Mouse (Mus musculus): ENCODE data around the gene Tenm4. TPM values are rescaled to one million over a fixed set of nuclear protein-coding genes. Genes with fewer than 3 reads are reported as not detected.

Gene Tenm4
- polyA plus RNA-seq, 1 experiment from 2014 or later = 4.6 TPM

GRCm38 (mm10) chr7:96539248-96540034, 368.4 kb downstream of the Tenm4 start:
- ATAC-seq = no peak
- Histone ChIP-seq H3K9ac (ENCODE audit: low read depth, low read length) (no peak overlapping the region), H3K4me1 (replicated peaks; ENCODE audit: control insufficient read depth, insufficient read depth, low read length) (no peaks in the 10 kb centered on the region), H3K9me3 (ENCODE audit: control insufficient read depth) (no peaks in the 10 kb centered on the region), H3K27me3 (replicated peaks; ENCODE audit: control insufficient read depth, insufficient read depth, low read length) (no peaks in the 10 kb centered on the region), H3K4me3 (ENCODE audit: low read depth, low read length) (no peak overlapping the region), H3K4me2 (replicated peaks; ENCODE audit: low read depth) (no peak overlapping the region), H3K27ac (ENCODE audit: low read depth, low read length) (no peak overlapping the region), H3K36me3 (ENCODE audit: control insufficient read depth, insufficient read depth) (no peaks in the 10 kb centered on the region)
- TF ChIP-seq CTCF (IDR thresholded peaks at IDR 0.05; ENCODE audit: low read depth) = no peak
- 75% methylated on average over 4 of the region's 4 CpGs for WGBS

GRCm38 (mm10) chr7:96540458-96541096, 369.5 kb downstream of the Tenm4 start:
- H3K36me3 ChIP-seq (ENCODE audit: control insufficient read depth, insufficient read depth) = no peaks in the 10 kb centered on the region
- TF ChIP-seq CTCF (IDR thresholded peaks at IDR 0.05; ENCODE audit: low read depth) = no peak
- H3K4me1 ChIP-seq (replicated peaks; ENCODE audit: control insufficient read depth, insufficient read depth, low read length) = no peaks in the 10 kb centered on the region
- H3K4me3 ChIP-seq (ENCODE audit: low read depth, low read length) = no peak overlapping the region
- H3K27me3 ChIP-seq (replicated peaks; ENCODE audit: control insufficient read depth, insufficient read depth, low read length) = no peaks in the 10 kb centered on the region
- H3K9me3 ChIP-seq (ENCODE audit: control insufficient read depth) = no peaks in the 10 kb centered on the region
- no peak for ATAC-seq
- H3K27ac ChIP-seq (ENCODE audit: low read depth, low read length) = no peak overlapping the region
- H3K4me2 ChIP-seq (replicated peaks; ENCODE audit: low read depth) = no peak overlapping the region
- 45% methylated on average over 7 of the region's 7 CpGs for WGBS
- no peak overlapping the region for H3K9ac ChIP-seq (ENCODE audit: low read depth, low read length)

GRCm38 (mm10) chr7:96545979-96546378, 374.9 kb downstream of the Tenm4 start:
- no peak overlapping the region for H3K4me2 ChIP-seq (replicated peaks; ENCODE audit: low read depth)
- no peak for ATAC-seq
- H3K4me3 ChIP-seq (ENCODE audit: low read depth, low read length) = no peak overlapping the region
- no peaks in the 10 kb centered on the region for H3K27me3 ChIP-seq (replicated peaks; ENCODE audit: control insufficient read depth, insufficient read depth, low read length)
- no peaks in the 10 kb centered on the region for H3K4me1 ChIP-seq (replicated peaks; ENCODE audit: control insufficient read depth, insufficient read depth, low read length)
- WGBS = 17% methylated on average over 5 of the region's 5 CpGs
- no peaks in the 10 kb centered on the region for H3K9me3 ChIP-seq (ENCODE audit: control insufficient read depth)
- H3K9ac ChIP-seq (ENCODE audit: low read depth, low read length) = no peak overlapping the region
- TF ChIP-seq CTCF (IDR thresholded peaks at IDR 0.05; ENCODE audit: low read depth) = no peak
- no peaks in the 10 kb centered on the region for H3K36me3 ChIP-seq (ENCODE audit: control insufficient read depth, insufficient read depth)
- no peak overlapping the region for H3K27ac ChIP-seq (ENCODE audit: low read depth, low read length)

- WGBS = 76% methylated on average over 4 of the region's 4 CpGs
- Histone ChIP-seq H3K4me2 (replicated peaks; ENCODE audit: low read depth) (no peak overlapping the region), H3K4me3 (ENCODE audit: low read depth, low read length) (no peak overlapping the region), H3K27me3 (replicated peaks; ENCODE audit: control insufficient read depth, insufficient read depth, low read length) (no peaks in the 10 kb centered on the region), H3K36me3 (ENCODE audit: control insufficient read depth, insufficient read depth) (no peaks in the 10 kb centered on the region), H3K9ac (ENCODE audit: low read depth, low read length) (no peak overlapping the region), H3K9me3 (ENCODE audit: control insufficient read depth) (no peaks in the 10 kb centered on the region), H3K27ac (ENCODE audit: low read depth, low read length) (no peak overlapping the region), H3K4me1 (replicated peaks; ENCODE audit: control insufficient read depth, insufficient read depth, low read length) (no peaks in the 10 kb centered on the region)
- no peak for TF ChIP-seq CTCF (IDR thresholded peaks at IDR 0.05; ENCODE audit: low read depth)
- ATAC-seq = no peak
Measured at GRCm38 (mm10) chr7:96551809-96552208, 380.8 kb downstream of the Tenm4 start.

- TF ChIP-seq CTCF (IDR thresholded peaks at IDR 0.05; ENCODE audit: low read depth) = no peak
- Histone ChIP-seq H3K36me3 (ENCODE audit: control insufficient read depth, insufficient read depth) (no peaks in the 10 kb centered on the region), H3K4me2 (replicated peaks; ENCODE audit: low read depth) (no peak overlapping the region), H3K9ac (ENCODE audit: low read depth, low read length) (no peak overlapping the region), H3K27me3 (replicated peaks; ENCODE audit: control insufficient read depth, insufficient read depth, low read length) (no peaks in the 10 kb centered on the region), H3K27ac (ENCODE audit: low read depth, low read length) (no peak overlapping the region), H3K4me3 (ENCODE audit: low read depth, low read length) (no peak overlapping the region), H3K4me1 (replicated peaks; ENCODE audit: control insufficient read depth, insufficient read depth, low read length) (no peaks in the 10 kb centered on the region), H3K9me3 (ENCODE audit: control insufficient read depth) (no peaks in the 10 kb centered on the region)
- WGBS = 65% methylated on average over 7 of the region's 7 CpGs
- no peak for ATAC-seq
Measured at GRCm38 (mm10) chr7:96552292-96552860, 381.3 kb downstream of the Tenm4 start.

- H3K4me3 ChIP-seq (ENCODE audit: low read depth, low read length) = no peak overlapping the region
- no peak overlapping the region for H3K9ac ChIP-seq (ENCODE audit: low read depth, low read length)
- H3K36me3 ChIP-seq (ENCODE audit: control insufficient read depth, insufficient read depth) = no peaks in the 10 kb centered on the region
- H3K4me1 ChIP-seq (replicated peaks; ENCODE audit: control insufficient read depth, insufficient read depth, low read length) = no peaks in the 10 kb centered on the region
- WGBS = 58% methylated on average over 6 of the region's 6 CpGs
- TF ChIP-seq CTCF (IDR thresholded peaks at IDR 0.05; ENCODE audit: low read depth) = peak; percentile 78
- no peaks in the 10 kb centered on the region for H3K27me3 ChIP-seq (replicated peaks; ENCODE audit: control insufficient read depth, insufficient read depth, low read length)
- H3K27ac ChIP-seq (ENCODE audit: low read depth, low read length) = no peak overlapping the region
- H3K4me2 ChIP-seq (replicated peaks; ENCODE audit: low read depth) = no peak overlapping the region
- no peak for ATAC-seq
- H3K9me3 ChIP-seq (ENCODE audit: control insufficient read depth) = no peaks in the 10 kb centered on the region
Measured at GRCm38 (mm10) chr7:96554277-96554690, 383.2 kb downstream of the Tenm4 start.
